Mouse (Mus musculus) left cerebral cortex, postnatal 4 days (tissue): ENCODE measurements around the gene Pcx. TPM values are rescaled to one million over a fixed set of nuclear protein-coding genes. Genes with fewer than 3 reads are reported as not detected.

Experiments
- DNase-seq: peaks from one replicate; pipeline ENCODE4 v3.0.0-alpha.2; 2022
- intact Hi-C: fragments of 180-260 bp; cut with DNase I; formaldehyde crosslinking; loops from one replicate; pipeline ENCODE4 v1.15.1; 2025
- total RNA-seq, 2 experiments: library from RNA; stranded (reverse); gene quantifications; 2 replicates each; pipeline ENCODE4 v1.2.3; 2021

Pcx gene
- total RNA-seq, 2 experiments from 2014 or later = 42.6 to 44.2 TPM

- intact Hi-C loops = loop anchor here (5.0 kb wide), 2 partner anchors 121 to 246 kb away; partner anchors contain the start of gene Lrfn4
- DNase-seq = no peak
Observed at GRCm38 (mm10) chr19:4495814-4496213, 14.5 kb upstream of the Pcx start.

GRCm38 (mm10) chr19:4496535-4497262, 13.6 kb upstream of the Pcx start:
- no peak for DNase-seq
- intact Hi-C loops = loop anchor here (5.0 kb wide), 2 partner anchors 121 to 246 kb away; partner anchors contain the start of gene Lrfn4

GRCm38 (mm10) chr19:4497263-4497973, 12.9 kb upstream of the Pcx start:
- intact Hi-C loops = loop anchor here (5.0 kb wide), 2 partner anchors 120 to 245 kb away; partner anchors contain the start of gene Lrfn4
- peak; percentile 82 for DNase-seq

- DNase-seq = no peak
- intact Hi-C loops = loop anchor here (5.0 kb wide), 2 partner anchors 119 to 244 kb away; partner anchors contain the start of gene Lrfn4
Observed at GRCm38 (mm10) chr19:4498062-4498933, 12.0 kb upstream of the Pcx start, which contains the start of gene 2010003K11Rik. Gene 2010003K11Rik (minus strand): TSS chr19:4498583.

- intact Hi-C loops = no loop called here
Observed at GRCm38 (mm10) chr19:4502701-4503100, 7.6 kb upstream of the Pcx start.

GRCm38 (mm10) chr19:4504830-4505229, 5.4 kb upstream of the Pcx start:
- intact Hi-C loops = no loop called here
- no peak for DNase-seq

More at GRCm38 (mm10) chr19:4502701-4503100, 7.6 kb upstream of the Pcx start:
- no peak for DNase-seq

GRCm38 (mm10) chr19:4507746-4508145, 2.5 kb upstream of the Pcx start:
- no peak for DNase-seq
- intact Hi-C loops = no loop called here

- DNase-seq = no peak
- intact Hi-C loops = no loop called here
Observed at GRCm38 (mm10) chr19:4511116-4511841, 1.0 kb downstream of the Pcx start.

- no peak for DNase-seq
- intact Hi-C loops = no loop called here
Observed at GRCm38 (mm10) chr19:4513236-4513858, 3.1 kb downstream of the Pcx start.

- DNase-seq = peak; percentile 66
- intact Hi-C loops = no loop called here
Observed at GRCm38 (mm10) chr19:4515746-4516145, 5.5 kb downstream of the Pcx start.

GRCm38 (mm10) chr19:4516288-4516687, 6.0 kb downstream of the Pcx start:
- DNase-seq = no peak
- intact Hi-C loops = no loop called here

GRCm38 (mm10) chr19:4517483-4517882, 7.2 kb downstream of the Pcx start:
- DNase-seq = no peak
- intact Hi-C loops = no loop called here

- no peak for DNase-seq
- intact Hi-C loops = no loop called here
Observed at GRCm38 (mm10) chr19:4521426-4522050, 11.3 kb downstream of the Pcx start.

- DNase-seq = no peak
- intact Hi-C loops = no loop called here
Observed at GRCm38 (mm10) chr19:4534646-4535045, 24.4 kb downstream of the Pcx start.

GRCm38 (mm10) chr19:4535922-4536321, 25.6 kb downstream of the Pcx start:
- DNase-seq = no peak
- intact Hi-C loops = no loop called here

- no peak for DNase-seq
- intact Hi-C loops = no loop called here
Observed at GRCm38 (mm10) chr19:4536606-4537005, 26.3 kb downstream of the Pcx start.

GRCm38 (mm10) chr19:4540263-4540662, 30.0 kb downstream of the Pcx start:
- DNase-seq = no peak
- intact Hi-C loops = no loop called here

- no peak for DNase-seq
- intact Hi-C loops = no loop called here
Observed at GRCm38 (mm10) chr19:4540992-4541391, 30.7 kb downstream of the Pcx start.

GRCm38 (mm10) chr19:4542081-4542480, 31.8 kb downstream of the Pcx start:
- intact Hi-C loops = no loop called here
- DNase-seq = no peak
